Mouse (Mus musculus): ENCODE measurements at regions not wholly inside any gene's neighbourhood (a gene's known extent, or its start where the extent isn't known, plus 50 kb on each side); places are given as distances from the start of the nearest gene placed in this dataset.

DNA sequence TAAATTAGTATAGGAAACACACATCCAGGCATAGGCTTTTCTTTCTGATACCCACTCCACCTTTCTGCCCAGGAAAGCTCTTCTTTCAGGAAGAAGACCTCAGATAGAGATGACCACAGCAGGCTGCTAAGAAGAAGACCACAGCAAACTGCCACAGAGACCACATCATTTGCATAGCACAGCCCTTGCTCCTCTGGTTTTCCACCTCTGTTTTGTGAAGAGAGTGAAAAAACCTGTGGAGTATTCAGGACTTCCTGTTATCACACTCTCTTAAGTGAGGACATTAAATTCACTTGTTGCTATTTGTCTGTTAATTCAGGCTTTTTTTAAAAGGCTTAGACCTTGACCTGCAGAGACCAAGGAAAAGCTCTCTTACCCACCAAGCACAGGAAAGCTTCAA lies 294.7 kb upstream of the Rnaseh2b start:
- dilution Hi-C loops (cut with MboI; ENCODE audit: extremely low pct_ligation_motif_present, extremely low pct_unique_long_range_greater_than_20kb, low sequenced_read_pairs), result no loop called here
- in situ Hi-C loops (cut with MboI; ENCODE audit: low pct_ligation_motif_present, low pct_unique_long_range_greater_than_20kb, low sequenced_read_pairs), result no loop called here

DNA sequence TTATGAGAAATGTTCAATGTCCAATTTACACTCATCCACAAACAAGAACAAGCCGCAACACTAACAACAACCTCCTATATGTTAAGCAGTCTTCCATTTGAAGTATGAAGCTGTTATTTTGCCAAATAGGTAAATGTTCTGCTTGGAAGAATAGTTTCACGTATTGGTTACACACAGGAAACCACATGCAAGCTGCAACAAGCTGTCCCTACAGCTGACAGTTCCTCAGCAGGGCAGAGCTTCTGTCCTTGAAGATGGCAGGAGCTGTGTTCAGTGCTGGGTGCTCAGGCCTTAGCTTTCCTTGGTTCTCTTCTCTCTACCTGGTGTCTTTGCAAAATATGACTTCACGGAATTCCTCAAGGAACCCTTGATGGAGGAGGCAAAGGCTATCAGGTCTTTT lies 294.1 kb upstream of the Rnaseh2b start:
- DNase-seq (ENCODE audit: extremely low read depth), result peak; percentile 29
- no peak overlapping the region for H3K27ac ChIP-seq (ENCODE audit: insufficient read depth, low read depth)
- in situ Hi-C loops (cut with MboI; ENCODE audit: low pct_ligation_motif_present, low pct_unique_long_range_greater_than_20kb, low sequenced_read_pairs) (no loop called here), dilution Hi-C loops (cut with MboI; ENCODE audit: extremely low pct_ligation_motif_present, extremely low pct_unique_long_range_greater_than_20kb, low sequenced_read_pairs) (no loop called here)
- no peaks in the 10 kb centered on the region for H3K27me3 ChIP-seq (replicated peaks)
- H3K4me3 ChIP-seq (replicated peaks in 1 of 3; ENCODE audit: low read depth in 2 of 3, low read length in 2 of 3, poor library complexity in 1 of 3), result no peak overlapping the region
- H3K4me1 ChIP-seq (ENCODE audit: control insufficient read depth in 1 of 2, insufficient read depth in 2 of 2), result peaks cover 4 to 21% of the 10 kb centered on the region in 2 experiments; a peak in 3 of 4 replicates
- no peak for TF ChIP-seq CTCF (conservative IDR thresholded peaks at IDR 0.05 in 1 of 2, IDR thresholded peaks at IDR 0.05 in 1 of 2; ENCODE audit: low read depth in 2 of 2, low read length in 2 of 2)
- no peak for TF ChIP-seq E2F4 (IDR thresholded peaks at IDR 0.05; ENCODE audit: insufficient replicate concordance, low read depth, low read length)
- no peak for TF ChIP-seq IRF4 (IDR thresholded peaks at IDR 0.05; ENCODE audit: low read depth, low read length)
- TF ChIP-seq SMC3 (IDR thresholded peaks at IDR 0.05; ENCODE audit: low read depth, low read length), result no peak
- TF ChIP-seq ZKSCAN1 (IDR thresholded peaks at IDR 0.05; ENCODE audit: borderline replicate concordance, low read depth, low read length), result no peak
- no peak for TF ChIP-seq JUN (IDR thresholded peaks at IDR 0.05; ENCODE audit: insufficient read depth, low read depth, low read length)
- no peak for TF ChIP-seq HCFC1 (IDR thresholded peaks at IDR 0.05; ENCODE audit: low read depth, low read length)
- no peak for TF ChIP-seq POLR2AphosphoS2 (IDR thresholded peaks at IDR 0.05; ENCODE audit: low read depth, low read length)
- no peak for TF ChIP-seq GABPA (IDR thresholded peaks at IDR 0.05; ENCODE audit: insufficient replicate concordance, low read depth, low read length)
- TF ChIP-seq MEF2A (IDR thresholded peaks at IDR 0.05; ENCODE audit: borderline replicate concordance, low read depth, low read length), result no peak
- no peak for TF ChIP-seq MAZ (IDR thresholded peaks at IDR 0.05; ENCODE audit: low read depth, low read length)
- no peak for TF ChIP-seq ELF1 (IDR thresholded peaks at IDR 0.05; ENCODE audit: low read depth, low read length)
- H3K9ac ChIP-seq (ENCODE audit: insufficient read depth, low read depth), result no peak overlapping the region
- no peaks in the 10 kb centered on the region for H3K79me2 ChIP-seq (replicated peaks; ENCODE audit: control insufficient read depth, extremely low read depth, insufficient read depth, poor library complexity, severe bottlenecking)
- peaks cover 4% of the 10 kb centered on the region for H3K9me3 ChIP-seq (replicated peaks; ENCODE audit: low read length)
- no peaks in the 10 kb centered on the region for H3K36me3 ChIP-seq (replicated peaks in 1 of 2; ENCODE audit: control insufficient read depth in 1 of 2, insufficient read depth in 1 of 2, low read length in 1 of 2)
- no peak overlapping the region for H3K4me2 ChIP-seq (ENCODE audit: insufficient read depth, low read depth, poor library complexity, severe bottlenecking)

More for the DNA sequence above, 294.7 kb upstream of the Rnaseh2b start:
- Histone ChIP-seq H3K36me3 (replicated peaks in 1 of 2; ENCODE audit: control insufficient read depth in 1 of 2, insufficient read depth in 1 of 2, low read length in 1 of 2) (no peaks in the 10 kb centered on the region), H3K27me3 (replicated peaks) (no peaks in the 10 kb centered on the region), H3K4me3 (replicated peaks in 1 of 3; ENCODE audit: low read depth in 2 of 3, low read length in 2 of 3, poor library complexity in 1 of 3) (no peak overlapping the region), H3K4me2 (ENCODE audit: insufficient read depth, low read depth, poor library complexity, severe bottlenecking) (no peak overlapping the region), H3K4me1 (ENCODE audit: control insufficient read depth in 1 of 2, insufficient read depth in 2 of 2) (peaks cover 4 to 21% of the 10 kb centered on the region in 2 experiments; a peak in 3 of 4 replicates), H3K27ac (ENCODE audit: insufficient read depth, low read depth) (no peak overlapping the region), H3K9ac (ENCODE audit: insufficient read depth, low read depth) (no peak overlapping the region), H3K9me3 (replicated peaks; ENCODE audit: low read length) (peaks cover 4% of the 10 kb centered on the region), H3K79me2 (replicated peaks; ENCODE audit: control insufficient read depth, extremely low read depth, insufficient read depth, poor library complexity, severe bottlenecking) (no peaks in the 10 kb centered on the region)
- DNase-seq (ENCODE audit: extremely low read depth), result peak; percentile 60
- TF ChIP-seq RCOR1 (conservative IDR thresholded peaks at IDR 0.05; ENCODE audit: low read depth, low read length), result no peak
- TF ChIP-seq MAFK (IDR thresholded peaks at IDR 0.05; ENCODE audit: insufficient replicate concordance, low read length), result 0 out of 2 replicates have a peak, but pooled peaks have one; percentile 35
- TF ChIP-seq MXI1 (IDR thresholded peaks at IDR 0.05; ENCODE audit: low read depth, low read length), result no peak
- TF ChIP-seq UBTF (IDR thresholded peaks at IDR 0.05; ENCODE audit: low read depth, low read length), result no peak
- peak; percentile 56 for TF ChIP-seq BHLHE40 (IDR thresholded peaks at IDR 0.05; ENCODE audit: low read depth, low read length)
- no peak for TF ChIP-seq POLR2AphosphoS2 (IDR thresholded peaks at IDR 0.05; ENCODE audit: low read depth, low read length)
- peak; percentile 53 for TF ChIP-seq EP300 (IDR thresholded peaks at IDR 0.05; ENCODE audit: low read length)
- TF ChIP-seq ZNF384 (IDR thresholded peaks at IDR 0.05; ENCODE audit: low read depth, low read length), result 0 out of 2 replicates have a peak, but pooled peaks have one; percentile 41
- TF ChIP-seq IRF4 (IDR thresholded peaks at IDR 0.05; ENCODE audit: low read depth, low read length), result peak; percentile 35; the same call in 1 of the 2 replicates
- TF ChIP-seq KAT2A (IDR thresholded peaks at IDR 0.05; ENCODE audit: insufficient replicate concordance, low read length), result no peak

Data from CH12.LX (cell line).